Mouse (Mus musculus): ENCODE results near the gene Map4k3.
"Not testable (repeated sequence)": the region's sequence is repeated elsewhere in the genome, so short reads cannot be mapped to it uniquely, and the experiment has no call there.

Map4k3 gene

DNA sequence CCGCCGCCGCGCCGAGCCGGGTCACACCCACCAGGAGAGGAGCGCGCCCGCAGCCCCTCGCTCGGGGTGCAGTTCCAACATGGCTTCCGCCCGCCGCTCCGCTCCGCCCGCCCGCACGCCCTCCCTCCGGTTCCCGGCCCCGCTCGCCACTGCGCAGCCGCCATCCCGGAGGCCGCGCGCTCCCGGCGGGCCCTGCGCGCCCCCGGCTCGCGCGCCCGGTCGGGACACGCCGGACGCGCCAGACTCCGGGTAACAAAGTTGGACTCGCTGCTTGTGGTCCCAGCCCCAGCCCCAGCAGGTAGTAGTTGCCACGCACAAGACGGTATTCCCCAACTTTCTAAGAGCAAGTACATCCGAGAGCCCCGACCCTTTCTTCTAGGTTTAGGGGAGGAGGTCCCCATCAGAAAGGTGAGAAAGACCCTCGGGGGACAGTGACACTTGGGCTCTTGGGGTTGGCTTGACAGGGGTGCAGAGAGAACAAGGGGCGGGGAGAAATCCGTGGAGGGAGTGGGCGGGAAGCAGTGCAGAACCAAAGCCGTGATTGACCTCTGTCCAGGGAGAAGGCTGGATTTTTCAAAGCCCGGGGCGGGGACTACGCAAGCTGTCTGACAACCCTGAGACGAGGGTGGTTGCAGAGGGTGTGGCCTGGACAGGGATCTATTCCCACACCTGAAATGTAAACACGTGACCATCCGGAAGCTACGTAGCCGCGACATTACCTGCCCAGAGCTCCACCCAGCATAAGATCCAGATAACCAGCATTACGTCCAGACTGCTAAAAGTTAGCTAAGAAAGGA, at the start of gene Map4k3:
Gene Map4k3, minus strand, starts transcription at position 424 of the 797 bp plus-strand sequence.
- DNase-seq = peak; percentile 77 to 87

DNA sequence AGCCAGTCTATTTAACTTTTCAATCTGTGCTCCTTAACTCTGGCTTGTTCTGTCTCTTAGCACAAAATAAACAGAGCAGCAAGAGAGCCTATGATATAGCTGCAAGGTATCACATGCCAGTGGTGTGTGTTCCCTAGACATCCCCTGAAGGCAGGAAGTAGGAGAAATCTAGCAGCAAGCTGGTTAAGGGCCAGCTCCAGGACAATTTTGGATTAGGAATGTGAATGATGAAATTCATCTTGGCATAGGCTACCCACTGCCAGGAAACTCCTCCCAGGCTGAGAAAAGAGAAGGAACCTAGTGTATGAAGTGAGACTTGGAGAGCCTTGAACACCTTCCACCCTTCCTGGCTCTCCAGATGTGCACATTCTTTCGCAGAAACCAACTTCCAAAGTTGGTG, 49.3 kb upstream of the Map4k3 start:
- no peak for DNase-seq

DNA sequence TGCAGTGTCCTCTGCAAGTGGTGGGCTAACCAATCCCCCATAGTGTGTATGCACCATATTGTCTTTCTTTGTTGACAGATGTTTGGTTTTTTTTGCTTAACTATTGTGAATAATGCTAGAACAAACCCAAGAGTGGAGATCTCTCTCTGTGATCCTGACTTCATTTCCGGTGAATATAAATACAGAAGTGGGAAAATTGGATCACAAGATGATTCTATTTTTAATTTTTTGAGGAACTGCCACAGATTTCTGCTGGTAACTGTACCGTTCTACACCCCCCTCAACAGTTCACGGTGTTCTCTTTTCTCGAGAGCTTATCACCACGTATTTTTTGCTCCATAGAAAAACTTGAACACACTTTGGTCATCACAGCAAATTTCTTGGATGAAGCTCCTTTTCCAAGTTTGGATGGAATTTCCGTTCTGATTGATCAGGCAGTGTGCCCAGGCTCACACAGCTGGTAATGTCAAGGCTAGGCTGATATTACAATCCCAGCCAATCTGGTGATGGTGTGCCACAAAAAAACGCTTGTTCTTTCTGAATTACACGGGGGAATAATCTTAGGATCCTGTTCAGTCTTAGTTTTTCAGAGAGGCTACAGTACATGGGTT, 47.0 kb upstream of the Map4k3 start:
- DNase-seq = no peak

DNA sequence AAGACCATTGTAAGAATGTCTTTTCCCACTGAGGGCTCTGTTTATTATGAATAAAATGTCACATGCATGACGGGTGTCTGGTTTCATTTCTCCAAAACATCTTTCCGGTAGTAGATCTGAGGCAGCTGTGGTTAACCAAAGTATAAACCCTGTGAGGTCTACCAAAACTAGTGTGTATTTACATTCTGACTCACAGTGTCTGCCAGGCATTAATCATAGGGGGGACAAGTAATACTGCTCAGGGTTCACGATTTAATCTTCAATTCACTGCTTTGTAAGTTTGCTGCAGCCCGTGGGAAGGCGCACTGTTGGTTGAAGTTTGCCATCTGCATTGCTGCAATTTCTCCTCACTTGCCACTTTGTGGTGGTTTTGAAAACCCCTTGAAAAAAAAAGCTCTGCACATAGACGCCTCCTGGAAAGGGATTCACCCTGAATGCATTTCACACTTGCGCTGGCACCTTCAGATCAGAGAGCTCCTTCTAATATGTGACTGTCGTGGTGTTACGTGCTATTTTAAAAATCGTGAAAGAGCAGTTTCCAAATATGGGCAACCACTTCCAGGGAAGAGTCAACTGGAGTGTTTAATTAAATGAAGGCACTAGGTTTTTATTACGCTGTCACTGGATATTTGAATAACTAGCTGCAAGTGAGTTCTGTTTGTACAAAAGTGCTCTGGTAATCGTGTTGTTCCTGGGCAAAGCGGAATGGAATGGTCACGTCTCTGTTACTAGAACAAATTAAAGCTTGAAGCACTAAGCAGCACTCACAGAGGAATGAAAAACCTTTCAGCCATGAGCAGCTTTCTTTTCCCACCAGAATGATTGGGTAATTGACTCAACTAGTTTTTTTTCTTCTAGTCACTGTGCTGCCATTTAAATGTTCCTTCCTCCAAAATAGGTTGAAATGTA, 44.5 kb upstream of the Map4k3 start:
- no peak for DNase-seq

DNA sequence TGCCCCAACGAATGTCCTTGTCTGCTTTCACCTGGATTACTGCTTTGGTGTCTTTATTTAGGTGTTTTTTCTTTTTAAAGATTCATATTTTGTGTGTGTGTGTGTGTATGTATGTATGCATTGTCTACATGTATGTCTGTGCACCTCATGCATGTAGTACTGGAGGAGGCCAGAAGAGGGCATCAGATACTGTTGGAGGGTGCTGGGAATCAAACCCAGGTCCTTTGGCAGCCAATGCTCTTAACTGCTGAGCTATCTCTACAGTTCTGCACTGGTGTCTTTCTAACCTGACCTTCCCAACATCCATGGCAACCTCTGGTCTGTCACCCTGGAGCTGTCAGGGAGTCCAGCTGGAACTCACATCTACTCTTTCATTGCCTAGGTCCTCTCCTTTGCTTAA, 41.8 kb upstream of the Map4k3 start:
- DNase-seq = no peak

DNA sequence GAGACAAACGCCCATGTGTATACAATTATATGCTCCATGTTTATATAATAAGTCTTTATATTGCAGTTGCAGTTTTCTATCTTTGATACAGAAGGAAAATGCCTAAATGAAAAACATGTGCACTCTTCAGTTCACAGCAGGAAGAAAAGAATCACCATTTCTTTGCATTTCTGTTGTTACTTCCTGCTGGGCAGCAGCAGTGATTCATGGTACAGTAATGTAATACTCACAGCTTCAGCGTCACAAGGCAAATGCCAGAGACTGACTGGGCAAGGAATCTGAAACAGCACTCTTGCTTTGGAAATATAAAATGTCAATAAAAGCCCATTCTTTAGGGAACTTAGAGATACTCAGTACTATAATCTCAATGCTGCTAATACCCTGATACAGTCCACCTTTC, 36.9 kb upstream of the Map4k3 start:
- DNase-seq = no peak

- no peak for DNase-seq
These were observed 34.9 kb upstream of the Map4k3 start for GRCm38 (mm10) chr17:80763065-80763681.

DNA sequence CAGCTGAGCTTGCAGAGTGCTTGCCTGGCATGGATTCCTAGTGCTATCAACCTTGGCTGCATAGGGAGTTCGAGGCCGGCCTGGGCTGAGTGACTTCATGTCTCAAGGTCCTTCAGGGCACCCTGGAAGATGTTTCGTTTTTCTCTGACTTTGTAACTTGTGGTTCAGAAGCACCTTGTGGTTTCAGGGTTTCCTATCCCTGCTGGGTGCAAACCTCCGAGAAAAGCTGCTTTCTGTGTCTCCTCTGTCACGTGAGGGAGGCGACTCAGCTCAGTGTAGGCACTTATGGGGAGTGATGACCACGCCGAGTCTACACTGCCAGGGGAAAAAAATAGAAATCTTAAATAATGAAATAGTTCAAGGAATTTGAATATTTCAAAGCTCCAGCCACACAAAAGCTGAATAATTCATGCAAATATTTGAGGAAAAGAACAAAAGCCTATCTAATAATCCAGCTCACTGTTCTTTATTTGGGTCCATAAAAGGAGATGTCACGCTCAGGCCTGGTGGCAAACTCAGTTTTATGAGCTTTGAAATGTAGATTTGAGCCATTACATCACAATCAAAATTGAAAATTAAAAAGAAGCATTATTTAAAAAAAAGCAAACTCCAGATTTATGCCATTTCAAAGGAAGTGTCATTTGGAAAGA, 34.2 kb upstream of the Map4k3 start:
- DNase-seq = no peak

GRCm38 (mm10) chr17:80761191-80761590, 32.9 kb upstream of the Map4k3 start:
- not testable (repeated sequence) for DNase-seq

GRCm38 (mm10) chr17:80760344-80761145, 32.3 kb upstream of the Map4k3 start:
- DNase-seq = no peak

DNA sequence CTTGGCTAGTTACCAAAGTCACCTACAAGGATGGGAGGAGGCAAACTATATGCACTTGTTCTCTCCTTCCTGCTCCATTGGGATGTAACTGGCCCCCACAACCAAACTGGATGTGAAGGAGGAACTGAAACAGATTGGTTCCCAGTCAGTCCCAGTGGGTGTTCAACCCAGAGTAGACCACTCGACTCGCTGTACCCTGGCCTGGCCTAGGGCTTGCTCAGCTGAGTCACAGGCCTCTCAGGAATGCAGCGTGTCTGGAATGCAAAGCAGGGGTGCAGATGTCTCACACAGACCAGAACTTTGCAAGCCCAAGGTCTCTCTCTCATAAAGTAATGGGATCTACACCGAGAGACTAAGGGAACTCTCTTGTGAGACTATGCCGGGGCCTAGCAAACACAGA, 27.8 kb upstream of the Map4k3 start:
- no peak for DNase-seq

DNA sequence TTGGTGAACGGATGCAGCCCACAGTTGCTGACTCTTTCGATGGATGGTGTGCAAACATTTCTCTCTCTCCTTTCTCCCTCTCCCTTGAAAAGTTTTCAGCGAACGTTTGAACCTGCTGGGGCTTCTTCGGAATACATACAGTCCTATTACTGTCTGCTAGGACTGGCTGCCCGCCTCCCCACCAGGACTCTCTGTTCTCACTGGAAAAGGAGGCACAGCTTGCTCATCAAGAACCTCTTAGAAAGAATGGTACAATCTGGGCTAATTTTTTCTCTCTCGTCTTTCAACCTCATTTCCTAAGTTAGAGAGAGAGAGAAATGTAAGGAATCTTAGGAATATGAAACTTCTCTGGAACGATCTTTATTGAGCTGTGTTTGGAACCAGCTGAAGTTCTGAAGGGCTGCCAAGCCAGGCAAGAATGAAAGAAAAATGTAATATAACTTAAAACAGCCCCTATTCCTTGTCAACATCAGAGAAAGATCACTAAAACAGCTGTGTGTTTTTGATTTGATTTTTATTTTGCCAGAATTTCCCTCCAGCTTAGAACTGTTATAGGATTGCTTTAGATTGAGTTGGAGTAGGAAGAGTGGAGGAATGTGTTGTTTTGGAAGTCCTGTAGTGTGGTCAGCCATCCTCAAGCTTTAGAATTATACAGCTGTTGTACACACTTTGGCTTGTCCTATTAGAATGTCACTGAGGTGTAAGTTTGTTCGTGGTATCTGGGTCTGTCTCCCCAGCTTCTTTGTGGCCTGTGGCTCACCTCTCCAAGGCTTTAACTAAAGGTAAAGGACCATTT, 27.0 kb upstream of the Map4k3 start:
- no peak for DNase-seq

DNA sequence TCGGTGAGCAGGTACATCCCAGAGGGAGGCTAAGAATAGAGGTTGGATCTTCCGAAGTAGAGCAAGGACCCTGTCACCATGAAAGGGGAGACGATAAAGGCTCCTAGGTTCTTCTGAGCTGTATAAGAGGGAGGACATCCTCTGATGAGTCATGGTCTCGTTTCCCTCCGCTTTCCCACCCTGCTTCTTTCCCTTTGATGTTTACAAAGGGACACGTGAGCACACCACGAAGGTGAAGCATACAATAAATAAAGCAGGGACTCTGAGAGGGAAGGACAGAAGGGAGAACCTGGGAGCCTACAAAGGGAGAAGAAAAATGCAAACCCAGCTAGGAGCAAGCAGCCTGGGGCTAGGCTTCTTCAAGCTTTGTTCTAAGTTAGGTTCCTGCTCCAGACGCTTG, 26.3 kb upstream of the Map4k3 start:
- no peak for DNase-seq

GRCm38 (mm10) chr17:80752466-80752865, 24.2 kb upstream of the Map4k3 start:
- DNase-seq = no peak

- DNase-seq = no peak
These were observed 11.1 kb upstream of the Map4k3 start for GRCm38 (mm10) chr17:80739421-80739820.

- DNase-seq = no peak
These were observed 6.4 kb upstream of the Map4k3 start for GRCm38 (mm10) chr17:80734700-80735099.

DNA sequence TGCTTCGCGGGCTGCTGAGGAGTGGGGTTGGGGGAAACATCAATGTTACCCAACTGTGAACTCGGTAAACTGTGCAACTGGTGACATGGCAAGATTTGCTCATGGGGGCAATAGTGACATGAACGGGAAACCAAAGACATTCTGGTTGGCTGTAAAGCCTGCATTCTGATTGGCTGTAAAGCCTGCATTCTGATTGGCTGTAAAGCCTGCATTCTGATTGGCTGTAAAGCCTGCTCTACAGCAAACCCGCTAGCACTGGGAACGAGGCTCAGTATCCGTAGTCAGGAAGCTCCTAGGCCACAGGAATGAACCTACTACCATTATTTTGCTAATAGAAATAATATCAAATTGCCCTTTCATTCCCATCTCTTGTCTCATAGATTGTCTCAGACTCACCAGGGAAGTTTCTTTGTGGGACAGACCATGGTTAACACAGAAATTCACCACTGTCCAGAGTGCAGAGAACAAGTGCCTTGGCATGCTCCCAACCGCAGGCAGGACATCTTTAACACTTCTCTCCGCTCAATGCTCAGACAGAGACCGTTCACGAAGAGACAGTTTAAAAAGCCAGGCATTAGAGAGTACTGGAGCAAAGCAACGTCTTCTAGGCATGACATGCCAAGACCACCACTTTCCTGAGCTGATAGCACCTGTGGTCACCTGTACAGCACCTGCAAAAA, 5.0 kb upstream of the Map4k3 start:
- no peak for DNase-seq

DNA sequence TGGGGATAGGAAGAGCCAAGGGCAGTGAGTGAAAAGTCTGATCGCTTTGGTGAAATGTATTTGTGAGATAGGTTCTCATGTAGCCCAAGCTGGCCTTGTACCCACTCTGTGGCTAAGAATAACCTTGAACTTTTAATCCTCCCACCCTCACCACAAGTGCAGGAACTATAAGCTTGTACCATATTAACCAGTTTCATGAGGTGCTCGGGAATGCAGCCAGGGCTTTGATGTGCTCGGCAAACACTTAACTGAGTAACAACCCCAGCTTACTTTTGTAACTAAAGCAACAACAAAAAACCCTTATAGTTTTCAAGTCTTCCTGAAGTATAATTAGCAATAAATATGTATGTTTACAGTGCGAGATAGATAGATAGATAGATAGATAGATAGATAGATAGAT, 4.0 kb upstream of the Map4k3 start:
- DNase-seq = no peak

GRCm38 (mm10) chr17:80730283-80730682, 2.0 kb upstream of the Map4k3 start:
- DNase-seq = not testable (repeated sequence)

- DNase-seq = no peak
These were observed 1.5 kb upstream of the Map4k3 start for GRCm38 (mm10) chr17:80729825-80730224.
